Mouse (Mus musculus): ENCODE measurements around the gene Ins2.

GRCm38 (mm10) chr7:142725973-142726372, 17.2 kb downstream of the Ins2 start:
- no peak for TF ChIP-seq MYOG (IDR thresholded peaks at IDR 0.05; ENCODE audit: control insufficient read depth, extremely low read depth, insufficient read length)
- TF ChIP-seq CTCF (IDR thresholded peaks at IDR 0.05; ENCODE audit: control insufficient read depth, insufficient read depth, insufficient read length): no peak
- TF ChIP-seq USF1 (IDR thresholded peaks at IDR 0.05; ENCODE audit: low read depth): no peak
- TF ChIP-seq CEBPB (IDR thresholded peaks at IDR 0.05; ENCODE audit: low read depth): no peak
- TF ChIP-seq MAX (IDR thresholded peaks at IDR 0.05): no peak
- no peak for TF ChIP-seq FOSL1 (IDR thresholded peaks at IDR 0.05; ENCODE audit: insufficient read depth, low read length, poor library complexity, severe bottlenecking)

Data from C2C12 (cell line).